Mouse (Mus musculus): ENCODE measurements around the gene Clstn3. TPM values are rescaled to one million over a fixed set of nuclear protein-coding genes. Genes with fewer than 3 reads are reported as not detected.
"Not testable (repeated sequence)": the region's sequence is repeated elsewhere in the genome, so short reads cannot be mapped to it uniquely, and the experiment has no call there.

Clstn3 gene
- total and polyA plus RNA-seq, 2 experiments, result 1.6 to 4.1 TPM

DNA sequence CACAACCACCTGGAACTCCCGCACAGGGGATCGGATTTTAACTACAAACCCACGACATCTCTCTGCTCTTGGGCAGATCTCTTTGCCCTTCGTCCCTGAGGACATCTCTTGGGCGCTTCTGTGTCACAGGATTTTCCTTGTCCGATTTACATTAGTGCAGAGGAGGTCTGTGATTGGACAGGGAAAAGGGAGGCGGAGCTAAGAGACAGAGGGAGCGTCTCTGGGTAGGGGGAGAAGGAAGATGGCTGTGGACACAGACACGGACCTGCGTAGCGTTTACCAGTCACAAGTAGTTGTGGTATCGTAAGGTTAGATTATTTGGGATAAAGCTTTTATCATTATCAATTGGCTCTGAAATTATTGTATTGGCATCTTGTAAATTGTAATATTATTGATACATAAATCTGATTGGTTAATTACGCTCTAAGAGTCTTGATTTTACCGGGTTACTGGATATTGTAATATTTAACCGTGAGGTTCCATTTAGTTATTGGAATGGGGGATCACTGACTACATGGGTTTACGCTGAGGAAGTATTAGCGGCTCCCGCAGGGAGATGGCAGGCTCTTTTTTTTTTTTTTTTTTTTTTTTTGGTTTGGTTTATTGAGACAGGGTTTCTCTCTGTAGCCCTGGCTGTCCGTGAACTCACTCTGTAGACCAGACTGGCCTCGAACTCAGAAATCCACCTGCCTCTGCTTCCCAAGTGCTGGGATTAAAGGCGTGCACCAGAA, 21.0 kb upstream of the Clstn3 start:
- Histone ChIP-seq H3K4me3 (ENCODE audit: insufficient read depth, low read depth, low read length) (no peak overlapping the region), H3K27me3 (ENCODE audit: control insufficient read depth, insufficient read depth, low read length) (no peaks in the 10 kb centered on the region), H3K27ac (replicated peaks; ENCODE audit: insufficient read depth, low read depth, low read length) (no peak overlapping the region), H3K36me3 (ENCODE audit: control insufficient read depth, insufficient read depth, low read length) (no peaks in the 10 kb centered on the region), H3K9ac (ENCODE audit: low read depth, low read length) (no peak overlapping the region), H3K79me2 (ENCODE audit: control insufficient read depth, insufficient read depth, low read length) (no peaks in the 10 kb centered on the region), H3K4me1 (ENCODE audit: control insufficient read depth, insufficient read depth, low read length) (peaks cover 16% of the 10 kb centered on the region)
- DNase-seq (ENCODE audit: extremely low read depth, low read depth, low spot score), result no peak
- TF ChIP-seq CTCF (IDR thresholded peaks at IDR 0.05; ENCODE audit: low read depth, low read length) (no peak), POLR2A (IDR thresholded peaks at IDR 0.05; ENCODE audit: extremely low read depth, insufficient read depth, low read length) (no peak)
- WGBS, result 69% methylated on average over 21 of the region's 21 CpGs

GRCm38 (mm10) chr6:124484851-124485250, 20.3 kb upstream of the Clstn3 start:
- DNase-seq (ENCODE audit: extremely low read depth, low read depth, low spot score), result no peak

GRCm38 (mm10) chr6:124483831-124484230, 19.2 kb upstream of the Clstn3 start:
- 88% methylated on average over 3 of the region's 3 CpGs for WGBS
- not testable (repeated sequence) for H3K27me3 ChIP-seq (ENCODE audit: control insufficient read depth, insufficient read depth, low read length); H3K9ac ChIP-seq (ENCODE audit: low read depth, low read length); DNase-seq (ENCODE audit: extremely low read depth, low read depth, low spot score); H3K4me3 ChIP-seq (ENCODE audit: insufficient read depth, low read depth, low read length); H3K36me3 ChIP-seq (ENCODE audit: control insufficient read depth, insufficient read depth, low read length); H3K27ac ChIP-seq (replicated peaks; ENCODE audit: insufficient read depth, low read depth, low read length); H3K79me2 ChIP-seq (ENCODE audit: control insufficient read depth, insufficient read depth, low read length)
- H3K4me1 ChIP-seq (ENCODE audit: control insufficient read depth, insufficient read depth, low read length), result peaks cover 22% of the 10 kb centered on the region

More at GRCm38 (mm10) chr6:124484851-124485250, 20.3 kb upstream of the Clstn3 start:
- H3K27me3 ChIP-seq (ENCODE audit: control insufficient read depth, insufficient read depth, low read length), result no peaks in the 10 kb centered on the region
- WGBS, result 84% methylated on average over 7 of the region's 7 CpGs
- no peak for TF ChIP-seq CTCF (IDR thresholded peaks at IDR 0.05; ENCODE audit: low read depth, low read length)
- no peak for TF ChIP-seq POLR2A (IDR thresholded peaks at IDR 0.05; ENCODE audit: extremely low read depth, insufficient read depth, low read length)
- peaks cover 19% of the 10 kb centered on the region for H3K4me1 ChIP-seq (ENCODE audit: control insufficient read depth, insufficient read depth, low read length)
- no peaks in the 10 kb centered on the region for H3K79me2 ChIP-seq (ENCODE audit: control insufficient read depth, insufficient read depth, low read length)
- H3K9ac ChIP-seq (ENCODE audit: low read depth, low read length), result no peak overlapping the region
- H3K27ac ChIP-seq (replicated peaks; ENCODE audit: insufficient read depth, low read depth, low read length), result no peak overlapping the region
- H3K4me3 ChIP-seq (ENCODE audit: insufficient read depth, low read depth, low read length), result no peak overlapping the region
- H3K36me3 ChIP-seq (ENCODE audit: control insufficient read depth, insufficient read depth, low read length), result no peaks in the 10 kb centered on the region

DNA sequence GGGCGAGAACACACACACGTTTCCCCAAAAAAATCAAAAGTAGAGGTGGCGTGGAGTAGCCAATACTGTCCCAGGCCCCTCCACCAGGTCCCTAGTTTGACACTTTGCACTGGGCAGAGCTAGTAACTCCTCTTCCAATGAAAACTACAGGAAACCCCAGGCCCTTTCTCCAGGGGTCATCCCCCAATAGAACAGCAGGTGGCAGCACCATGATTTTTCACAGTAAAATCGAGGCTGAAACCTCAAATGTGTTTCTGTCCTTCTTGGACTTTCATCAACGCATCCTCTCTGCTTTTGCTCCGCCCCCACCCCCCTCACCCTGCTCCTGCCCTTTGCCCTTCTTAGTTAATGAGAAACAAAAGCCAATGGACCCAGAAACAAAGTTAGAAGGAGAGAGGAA, 17.0 kb upstream of the Clstn3 start:
- H3K36me3 ChIP-seq (ENCODE audit: control insufficient read depth, insufficient read depth, low read length), result no peaks in the 10 kb centered on the region
- H3K4me1 ChIP-seq (ENCODE audit: control insufficient read depth, insufficient read depth, low read length), result peaks cover 34% of the 10 kb centered on the region
- WGBS, result 20% methylated on average over 6 of the region's 6 CpGs
- H3K4me3 ChIP-seq (ENCODE audit: insufficient read depth, low read depth, low read length), result peak overlapping the region; percentile 53
- DNase-seq (ENCODE audit: extremely low read depth, low read depth, low spot score), result peak; percentile 93
- peak overlapping the region; percentile 67 for H3K9ac ChIP-seq (ENCODE audit: low read depth, low read length)
- no peaks in the 10 kb centered on the region for H3K79me2 ChIP-seq (ENCODE audit: control insufficient read depth, insufficient read depth, low read length)
- peak overlapping the region; percentile 86 for H3K27ac ChIP-seq (replicated peaks; ENCODE audit: insufficient read depth, low read depth, low read length)
- TF ChIP-seq CTCF (IDR thresholded peaks at IDR 0.05; ENCODE audit: low read depth, low read length), result peak; percentile 60
- no peak for TF ChIP-seq POLR2A (IDR thresholded peaks at IDR 0.05; ENCODE audit: extremely low read depth, insufficient read depth, low read length)
- no peaks in the 10 kb centered on the region for H3K27me3 ChIP-seq (ENCODE audit: control insufficient read depth, insufficient read depth, low read length)

DNA sequence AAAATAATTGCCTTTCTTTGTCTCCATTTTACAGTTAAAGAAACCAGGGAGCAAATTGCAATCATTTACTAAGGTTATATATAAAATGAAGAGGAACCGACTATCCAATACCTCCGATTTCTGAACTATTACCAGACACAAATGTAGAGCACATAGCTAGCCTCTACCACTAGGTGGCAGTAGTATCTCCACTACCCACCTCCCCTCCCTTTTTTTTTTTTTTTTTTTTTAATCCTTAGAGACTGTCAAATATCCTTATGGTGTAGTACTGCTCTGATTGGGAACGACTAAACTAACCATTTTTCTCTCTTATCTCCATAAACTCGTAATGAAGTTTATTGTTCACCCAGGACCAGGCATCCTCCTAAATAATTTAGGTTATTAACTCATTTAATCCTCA, 15.7 kb upstream of the Clstn3 start:
- 28% methylated on average over 4 of the region's 4 CpGs for WGBS
- Histone ChIP-seq H3K27ac (replicated peaks; ENCODE audit: insufficient read depth, low read depth, low read length) (no peak overlapping the region), H3K9ac (ENCODE audit: low read depth, low read length) (no peak overlapping the region), H3K79me2 (ENCODE audit: control insufficient read depth, insufficient read depth, low read length) (no peaks in the 10 kb centered on the region), H3K4me3 (ENCODE audit: insufficient read depth, low read depth, low read length) (no peak overlapping the region), H3K36me3 (ENCODE audit: control insufficient read depth, insufficient read depth, low read length) (no peaks in the 10 kb centered on the region), H3K27me3 (ENCODE audit: control insufficient read depth, insufficient read depth, low read length) (no peaks in the 10 kb centered on the region), H3K4me1 (ENCODE audit: control insufficient read depth, insufficient read depth, low read length) (peaks cover 34% of the 10 kb centered on the region)
- TF ChIP-seq CTCF (IDR thresholded peaks at IDR 0.05; ENCODE audit: low read depth, low read length) (no peak), POLR2A (IDR thresholded peaks at IDR 0.05; ENCODE audit: extremely low read depth, insufficient read depth, low read length) (no peak)
- DNase-seq (ENCODE audit: extremely low read depth, low read depth, low spot score), result peak; percentile 62

- Histone ChIP-seq H3K27ac (replicated peaks; ENCODE audit: insufficient read depth, low read depth, low read length) (no peak overlapping the region), H3K36me3 (ENCODE audit: control insufficient read depth, insufficient read depth, low read length) (no peaks in the 10 kb centered on the region), H3K27me3 (ENCODE audit: control insufficient read depth, insufficient read depth, low read length) (no peaks in the 10 kb centered on the region), H3K4me3 (ENCODE audit: insufficient read depth, low read depth, low read length) (no peak overlapping the region), H3K79me2 (ENCODE audit: control insufficient read depth, insufficient read depth, low read length) (no peaks in the 10 kb centered on the region), H3K9ac (ENCODE audit: low read depth, low read length) (no peak overlapping the region), H3K4me1 (ENCODE audit: control insufficient read depth, insufficient read depth, low read length) (peaks cover 34% of the 10 kb centered on the region)
- no peak for DNase-seq (ENCODE audit: extremely low read depth, low read depth, low spot score)
- WGBS, result 92% methylated on average over 3 of the region's 3 CpGs
- TF ChIP-seq CTCF (IDR thresholded peaks at IDR 0.05; ENCODE audit: low read depth, low read length), result no peak
- TF ChIP-seq POLR2A (IDR thresholded peaks at IDR 0.05; ENCODE audit: extremely low read depth, insufficient read depth, low read length), result no peak
Observed at GRCm38 (mm10) chr6:124479573-124479930, 15.0 kb upstream of the Clstn3 start.

Data from liver, adult 2 months (tissue).